Mouse (Mus musculus): ENCODE measurements around the gene Gm21973. TPM values are rescaled to one million over a fixed set of nuclear protein-coding genes. Genes with fewer than 3 reads are reported as not detected.

Gm21973 gene
- total RNA-seq, 2 experiments from 2014 or later = not detected

GRCm38 (mm10) chr15:10387263-10387662 is 62.1 kb downstream of the Gm21973 start:
- no peak for DNase-seq (ENCODE audit: low spot score in 2 of 2)

GRCm38 (mm10) chr15:10399795-10400194 is 74.6 kb downstream of the Gm21973 start:
- DNase-seq (ENCODE audit: low spot score in 2 of 2) = no peak

GRCm38 (mm10) chr15:10400415-10400814 is 75.2 kb downstream of the Gm21973 start:
- DNase-seq (ENCODE audit: low spot score in 2 of 2) = no peak

- DNase-seq (ENCODE audit: low spot score in 2 of 2) = no peak
These were observed 84.7 kb downstream of the Gm21973 start for GRCm38 (mm10) chr15:10409842-10410241.

- no peak for DNase-seq (ENCODE audit: low spot score in 2 of 2)
These were observed 85.7 kb downstream of the Gm21973 start for GRCm38 (mm10) chr15:10410881-10411280.

- DNase-seq (ENCODE audit: low spot score in 2 of 2) = no peak
These were observed 88.5 kb downstream of the Gm21973 start for GRCm38 (mm10) chr15:10413656-10414055.

- DNase-seq (ENCODE audit: low spot score in 2 of 2) = no peak
These were observed 96.1 kb downstream of the Gm21973 start for GRCm38 (mm10) chr15:10421138-10421784.

- DNase-seq (ENCODE audit: low spot score in 2 of 2) = no peak
These were observed 96.6 kb downstream of the Gm21973 start for GRCm38 (mm10) chr15:10421785-10422144.

Other genes starting within 250 kb of the Gm21973 start
- 100 to 1,000 TPM in 1 of 2 experiments, 10 to 100 TPM in 1; 50.9 to 307 TPM for gene Prlr, start 148.1 kb upstream of the Gm21973 start, total RNA-seq (2021)
- 1 to 10 TPM; 1.1 to 6.8 TPM for gene Agxt2, start 33.2 kb downstream of the Gm21973 start, total RNA-seq (2021)
- gene Dnajc21, start 145.1 kb downstream of the Gm21973 start, total RNA-seq (2021) = 10 to 100 TPM; 43.6 to 44.8 TPM
- gene Brix1, start 160.6 kb downstream of the Gm21973 start, total RNA-seq (2021) = 10 to 100 TPM; 49.7 to 51.4 TPM
- 10 to 100 TPM; 12.0 to 15.3 TPM for gene Rad1, start 160.6 kb downstream of the Gm21973 start, total RNA-seq (2021)
- gene Ttc23l, start 233.3 kb downstream of the Gm21973 start, total RNA-seq (2021) = not detected

All from adrenal gland, adult 18-20 months (tissue).